Mouse (Mus musculus): ENCODE measurements around the gene Vps45. TPM values are rescaled to one million over a fixed set of nuclear protein-coding genes. Genes with fewer than 3 reads are reported as not detected.

Vps45 gene
- polyA plus RNA-seq, 1 experiment from 2014 or later: 24.8 TPM

Other genes with a start within 250 kb of the Vps45 start
- gene Rprd2, start 239.6 kb downstream of the Vps45 start, polyA plus RNA-seq (2014; fragmentation: Nextera tagmentation; extraction: Ambion mirVana): 23.8 and 24.6 TPM in 2 replicates
- 69.7 and 75.5 TPM in 2 replicates for gene Prpf3, start 202.6 kb downstream of the Vps45 start, polyA plus RNA-seq (2014; fragmentation: Nextera tagmentation; extraction: Ambion mirVana)
- 317 and 322 TPM in 2 replicates for gene Mrps21, start 186.9 kb downstream of the Vps45 start, polyA plus RNA-seq (2014; fragmentation: Nextera tagmentation; extraction: Ambion mirVana)
- gene Ciart, start 176.2 kb downstream of the Vps45 start, polyA plus RNA-seq (2014; fragmentation: Nextera tagmentation; extraction: Ambion mirVana): 5.8 and 7.7 TPM in 2 replicates
- 7.5 and 10.3 TPM in 2 replicates for gene BC028528, start 166.5 kb downstream of the Vps45 start, polyA plus RNA-seq (2014; fragmentation: Nextera tagmentation; extraction: Ambion mirVana)
- 29.7 and 33.3 TPM in 2 replicates for gene Aph1a, start 164.5 kb downstream of the Vps45 start, polyA plus RNA-seq (2014; fragmentation: Nextera tagmentation; extraction: Ambion mirVana)
- 49.4 and 53.6 TPM in 2 replicates for gene Car14, start 153.8 kb downstream of the Vps45 start, polyA plus RNA-seq (2014; fragmentation: Nextera tagmentation; extraction: Ambion mirVana)
- 157 and 167 TPM in 2 replicates for gene Anp32e, start 129.2 kb downstream of the Vps45 start, polyA plus RNA-seq (2014; fragmentation: Nextera tagmentation; extraction: Ambion mirVana)
- 82.5 and 85.6 TPM in 2 replicates for gene Plekho1, start 62.5 kb downstream of the Vps45 start, polyA plus RNA-seq (2014; fragmentation: Nextera tagmentation; extraction: Ambion mirVana)
- 11.0 and 11.3 TPM in 2 replicates for gene Otud7b, start 46.1 kb upstream of the Vps45 start, polyA plus RNA-seq (2014; fragmentation: Nextera tagmentation; extraction: Ambion mirVana)
- gene Mtmr11, start 103.5 kb upstream of the Vps45 start, polyA plus RNA-seq (2014; fragmentation: Nextera tagmentation; extraction: Ambion mirVana): 13.6 and 16.6 TPM in 2 replicates
- 230 and 253 TPM in 2 replicates for gene Sf3b4, start 113.9 kb upstream of the Vps45 start, polyA plus RNA-seq (2014; fragmentation: Nextera tagmentation; extraction: Ambion mirVana)
- 8.2 and 9.0 TPM in 2 replicates for gene Sv2a, start 122.7 kb upstream of the Vps45 start, polyA plus RNA-seq (2014; fragmentation: Nextera tagmentation; extraction: Ambion mirVana)
- gene Bola1, start 161.2 kb upstream of the Vps45 start, polyA plus RNA-seq (2014; fragmentation: Nextera tagmentation; extraction: Ambion mirVana): 75.7 and 83.7 TPM in 2 replicates
- gene Hist2h2ab, start 161.4 kb upstream of the Vps45 start, polyA plus RNA-seq (2014; fragmentation: Nextera tagmentation; extraction: Ambion mirVana): 0.71 TPM in 1 of 2 replicates, not detected in the other
- 16.5 and 18.7 TPM in 2 replicates for gene Hist2h2ac, start 162.4 kb upstream of the Vps45 start, polyA plus RNA-seq (2014; fragmentation: Nextera tagmentation; extraction: Ambion mirVana)
- gene Hist2h2be, start 162.7 kb upstream of the Vps45 start, polyA plus RNA-seq (2014; fragmentation: Nextera tagmentation; extraction: Ambion mirVana): 14.3 and 15.8 TPM in 2 replicates
- gene Hist2h3c2, start 180.7 kb upstream of the Vps45 start, polyA plus RNA-seq (2014; fragmentation: Nextera tagmentation; extraction: Ambion mirVana): 12.8 and 14.8 TPM in 2 replicates
- gene Hist2h2aa2, start 181.8 kb upstream of the Vps45 start, polyA plus RNA-seq (2014; fragmentation: Nextera tagmentation; extraction: Ambion mirVana): 29.2 and 49.8 TPM in 2 replicates
- gene Hist2h2aa1, start 187.0 kb upstream of the Vps45 start, polyA plus RNA-seq (2014; fragmentation: Nextera tagmentation; extraction: Ambion mirVana): 18.7 and 28.2 TPM in 2 replicates
- 2.3 TPM in 1 of 2 replicates, not detected in the other for gene Hist2h3c1, start 188.2 kb upstream of the Vps45 start, polyA plus RNA-seq (2014; fragmentation: Nextera tagmentation; extraction: Ambion mirVana)
- 6.8 and 7.5 TPM in 2 replicates for gene Hist2h4, start 204.8 kb upstream of the Vps45 start, polyA plus RNA-seq (2014; fragmentation: Nextera tagmentation; extraction: Ambion mirVana)
- 99.6 and 105 TPM in 2 replicates for gene Hist2h3b, start 210.2 kb upstream of the Vps45 start, polyA plus RNA-seq (2014; fragmentation: Nextera tagmentation; extraction: Ambion mirVana)
- gene Hist2h2bb, start 211.3 kb upstream of the Vps45 start, polyA plus RNA-seq (2014; fragmentation: Nextera tagmentation; extraction: Ambion mirVana): 24.1 and 28.7 TPM in 2 replicates
- gene Fcgr1, start 235.5 kb upstream of the Vps45 start, polyA plus RNA-seq (2014; fragmentation: Nextera tagmentation; extraction: Ambion mirVana): 0.95 and 2.6 TPM in 2 replicates